Mouse (Mus musculus): ENCODE data around the gene Wee1. TPM values are rescaled to one million over a fixed set of nuclear protein-coding genes. Genes with fewer than 3 reads are reported as not detected.
"Not testable (repeated sequence)": the region's sequence is repeated elsewhere in the genome, so short reads cannot be mapped to it uniquely, and the experiment has no call there.

Wee1 gene
- polyA plus RNA-seq, 1 experiment from 2014 or later = 28.6 TPM

- WGBS = 77% methylated on average over 2 of the region's 2 CpGs
- H3K4me3 ChIP-seq; DNase-seq (ENCODE audit: low spot score); H3K27me3 ChIP-seq (replicated peaks; ENCODE audit: low read depth, poor library complexity, severe bottlenecking); H3K4me1 ChIP-seq; H3K9me3 ChIP-seq; H3K27ac ChIP-seq (replicated peaks): not testable (repeated sequence)
- H3K36me3 ChIP-seq (replicated peaks) = peaks cover 100% of the 10 kb centered on the region
Measured at GRCm38 (mm10) chr7:110132272-110132671, 10.4 kb downstream of the Wee1 start.

DNA sequence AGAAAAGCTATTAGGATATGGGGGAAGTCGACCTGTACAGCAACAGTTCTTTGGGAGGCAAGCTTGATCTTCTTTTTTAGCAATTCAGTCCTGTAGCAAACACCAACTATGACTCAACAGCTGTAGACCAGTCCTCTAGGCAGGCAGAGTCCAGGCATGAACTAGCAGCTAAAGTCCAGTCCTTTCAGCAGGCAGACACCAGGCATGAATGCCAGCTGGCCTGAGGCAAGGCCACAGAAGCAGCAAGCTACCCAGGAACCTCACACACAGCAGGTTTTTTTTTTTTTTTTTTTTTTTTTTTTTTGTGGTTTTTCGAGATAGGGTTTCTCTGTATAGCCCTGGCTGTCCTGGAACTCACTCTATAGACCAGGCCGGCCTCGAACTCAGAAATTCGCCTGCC lies 12.1 kb downstream of the Wee1 start:
- Histone ChIP-seq H3K4me3 (no peak overlapping the region), H3K36me3 (replicated peaks) (peaks cover 100% of the 10 kb centered on the region), H3K27me3 (replicated peaks; ENCODE audit: low read depth, poor library complexity, severe bottlenecking) (no peaks in the 10 kb centered on the region), H3K27ac (replicated peaks) (no peak overlapping the region), H3K4me1 (no peaks in the 10 kb centered on the region), H3K9me3 (no peaks in the 10 kb centered on the region)
- DNase-seq (ENCODE audit: low spot score) = no peak
- WGBS = 89% methylated on average over 5 of the region's 5 CpGs

DNA sequence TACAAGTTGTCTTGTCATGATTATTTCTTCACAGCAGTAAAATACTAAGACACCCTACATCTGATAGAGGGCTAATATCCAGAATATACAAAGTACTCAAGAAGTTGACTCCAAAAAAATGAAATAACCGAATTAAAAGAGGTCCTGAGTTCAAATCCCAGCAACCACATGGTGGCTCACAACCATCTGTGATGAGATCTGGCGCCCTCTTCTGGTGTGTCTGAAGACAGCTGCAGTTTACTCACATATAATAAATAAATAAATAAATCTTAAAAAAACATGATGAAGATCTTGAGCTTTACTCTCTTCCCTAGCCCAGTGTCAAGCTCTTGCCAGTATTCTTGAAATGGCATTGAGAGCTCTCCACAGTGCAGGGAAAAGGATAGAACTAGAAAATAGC lies 16.7 kb downstream of the Wee1 start:
- peaks cover 100% of the 10 kb centered on the region for H3K36me3 ChIP-seq (replicated peaks)
- no peak overlapping the region for H3K27ac ChIP-seq (replicated peaks)
- DNase-seq (ENCODE audit: low spot score) = no peak
- H3K27me3 ChIP-seq (replicated peaks; ENCODE audit: low read depth, poor library complexity, severe bottlenecking) = no peaks in the 10 kb centered on the region
- H3K4me3 ChIP-seq = no peak overlapping the region
- no peaks in the 10 kb centered on the region for H3K9me3 ChIP-seq
- H3K4me1 ChIP-seq = no peaks in the 10 kb centered on the region
- WGBS = 84% methylated on average over 2 of the region's 2 CpGs

DNA sequence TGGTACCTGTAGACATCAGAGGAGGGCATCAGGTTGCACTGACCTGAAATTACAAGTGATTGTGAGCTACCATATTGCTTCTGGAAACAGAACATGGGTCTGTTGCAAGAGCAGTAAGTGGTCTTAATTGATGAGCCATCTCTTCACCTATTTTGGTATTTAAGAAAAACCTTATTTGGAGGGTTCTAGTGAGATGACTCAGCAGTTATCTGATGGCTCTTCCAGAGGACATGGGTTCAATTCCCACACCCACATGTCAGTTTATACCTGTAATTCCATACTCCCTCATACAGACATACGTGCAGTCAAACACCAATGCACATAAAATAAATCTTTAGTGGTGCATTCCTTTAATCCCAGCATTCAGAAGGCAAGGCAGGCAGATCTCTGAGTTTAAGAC lies 22.0 kb downstream of the Wee1 start:
- Histone ChIP-seq H3K27ac (replicated peaks) (no peak overlapping the region), H3K4me3 (no peak overlapping the region), H3K9me3 (no peaks in the 10 kb centered on the region), H3K36me3 (replicated peaks) (peaks cover 89% of the 10 kb centered on the region), H3K4me1 (no peaks in the 10 kb centered on the region), H3K27me3 (replicated peaks; ENCODE audit: low read depth, poor library complexity, severe bottlenecking) (no peaks in the 10 kb centered on the region)
- no peak for DNase-seq (ENCODE audit: low spot score)
- 95% methylated on average over 1 of the region's 1 CpGs for WGBS

DNA sequence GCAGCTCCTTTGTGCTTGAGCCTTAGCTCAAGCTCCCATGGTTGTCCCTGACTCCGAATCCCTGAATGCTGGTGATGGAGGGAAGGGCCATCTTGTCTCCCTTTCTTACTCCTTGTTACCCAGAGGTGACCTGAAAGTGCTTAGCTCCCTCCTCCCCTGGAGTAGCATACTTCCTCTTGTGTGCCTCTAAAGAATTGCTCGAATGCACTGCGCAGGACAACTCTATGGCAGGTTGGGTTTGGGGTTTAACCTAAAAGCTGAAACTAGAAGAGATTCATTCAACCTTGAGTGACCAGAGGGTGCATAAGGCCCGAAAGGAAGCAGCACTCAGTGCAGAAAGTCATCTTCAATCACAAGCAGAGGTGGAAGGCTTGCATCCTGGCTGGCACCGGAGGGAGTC lies 31.0 kb downstream of the Wee1 start:
- Histone ChIP-seq H3K27ac (replicated peaks) (no peak overlapping the region), H3K36me3 (replicated peaks) (peaks cover 3% of the 10 kb centered on the region), H3K4me1 (peaks cover 7% of the 10 kb centered on the region; the same call in 1 of the 2 replicates), H3K27me3 (replicated peaks; ENCODE audit: low read depth, poor library complexity, severe bottlenecking) (no peaks in the 10 kb centered on the region), H3K9me3 (no peaks in the 10 kb centered on the region), H3K4me3 (no peak overlapping the region)
- WGBS = 89% methylated on average over 5 of the region's 5 CpGs
- DNase-seq (ENCODE audit: low spot score) = no peak

DNA sequence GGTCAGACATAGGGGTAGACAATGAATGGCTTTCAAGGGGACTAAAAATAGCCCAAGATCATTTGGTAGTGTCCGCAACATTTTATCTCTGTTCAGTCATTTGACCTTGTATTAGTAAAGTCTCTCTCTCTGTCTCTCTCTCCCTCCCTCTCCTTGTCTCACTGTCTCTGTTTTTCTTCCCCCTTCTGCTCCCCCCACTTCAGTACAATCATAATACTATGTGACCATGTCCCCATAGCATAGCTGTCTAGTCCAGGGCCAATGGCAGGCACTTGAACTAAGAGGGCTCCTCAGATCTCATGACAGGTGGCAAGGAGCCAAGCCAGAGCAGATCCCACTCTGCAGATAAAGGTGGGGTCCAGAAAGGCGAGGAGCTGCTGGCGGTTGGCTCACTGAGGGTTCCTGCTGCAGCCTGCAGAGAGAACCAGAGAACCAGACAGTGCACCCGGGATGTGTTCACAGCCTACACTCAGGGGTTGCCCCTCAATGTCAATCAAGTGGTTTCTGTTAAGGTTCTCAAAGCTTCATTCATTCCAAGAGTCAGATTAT lies 34.9 kb downstream of the Wee1 start:
- Histone ChIP-seq H3K4me3 (no peak overlapping the region), H3K27me3 (replicated peaks; ENCODE audit: low read depth, poor library complexity, severe bottlenecking) (no peaks in the 10 kb centered on the region), H3K9me3 (no peaks in the 10 kb centered on the region), H3K36me3 (replicated peaks) (no peaks in the 10 kb centered on the region), H3K4me1 (peaks cover 7% of the 10 kb centered on the region; the same call in 1 of the 2 replicates), H3K27ac (replicated peaks) (no peak overlapping the region)
- 82% methylated on average over 4 of the region's 4 CpGs for WGBS
- DNase-seq (ENCODE audit: low spot score) = no peak

GRCm38 (mm10) chr7:110157261-110157910 lies 35.5 kb downstream of the Wee1 start:
- no peak overlapping the region for H3K4me3 ChIP-seq
- no peaks in the 10 kb centered on the region for H3K9me3 ChIP-seq
- DNase-seq (ENCODE audit: low spot score) = no peak
- WGBS = 70% methylated on average over 7 of the region's 7 CpGs
- no peaks in the 10 kb centered on the region for H3K36me3 ChIP-seq (replicated peaks)
- no peak overlapping the region for H3K27ac ChIP-seq (replicated peaks)
- peaks cover 7% of the 10 kb centered on the region; the same call in 1 of the 2 replicates for H3K4me1 ChIP-seq
- no peaks in the 10 kb centered on the region for H3K27me3 ChIP-seq (replicated peaks; ENCODE audit: low read depth, poor library complexity, severe bottlenecking)

DNA sequence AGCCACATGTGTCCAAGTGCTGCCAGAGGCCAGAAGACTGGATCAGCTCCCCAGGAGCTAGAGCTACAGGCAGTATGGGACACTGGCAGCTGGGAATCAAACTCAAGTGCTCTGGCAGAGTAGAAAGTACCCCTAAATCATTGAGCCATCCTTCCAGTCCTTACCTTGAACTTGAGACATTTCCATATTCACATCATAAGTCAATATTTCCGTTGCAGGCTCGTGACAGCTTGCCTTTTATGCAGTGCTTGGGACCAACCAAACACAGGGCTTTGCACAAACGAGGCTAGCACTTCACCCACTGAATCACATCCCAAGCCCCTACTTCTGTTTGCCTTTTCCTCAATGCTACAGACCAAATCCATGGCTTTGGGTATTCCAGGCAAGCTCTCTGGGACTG lies 36.2 kb downstream of the Wee1 start:
- Histone ChIP-seq H3K4me3 (no peak overlapping the region), H3K4me1 (peaks cover 7% of the 10 kb centered on the region; the same call in 1 of the 2 replicates), H3K27ac (replicated peaks) (no peak overlapping the region), H3K36me3 (replicated peaks) (no peaks in the 10 kb centered on the region), H3K27me3 (replicated peaks; ENCODE audit: low read depth, poor library complexity, severe bottlenecking) (no peaks in the 10 kb centered on the region), H3K9me3 (no peaks in the 10 kb centered on the region)
- DNase-seq (ENCODE audit: low spot score) = no peak
- 78% methylated on average over 3 of the region's 3 CpGs for WGBS

GRCm38 (mm10) chr7:110160109-110160508 lies 38.3 kb downstream of the Wee1 start:
- not testable (repeated sequence) for DNase-seq (ENCODE audit: low spot score); H3K36me3 ChIP-seq (replicated peaks); H3K27ac ChIP-seq (replicated peaks); H3K4me3 ChIP-seq; H3K9me3 ChIP-seq; H3K27me3 ChIP-seq (replicated peaks; ENCODE audit: low read depth, poor library complexity, severe bottlenecking)
- H3K4me1 ChIP-seq = peaks cover 12% of the 10 kb centered on the region

DNA sequence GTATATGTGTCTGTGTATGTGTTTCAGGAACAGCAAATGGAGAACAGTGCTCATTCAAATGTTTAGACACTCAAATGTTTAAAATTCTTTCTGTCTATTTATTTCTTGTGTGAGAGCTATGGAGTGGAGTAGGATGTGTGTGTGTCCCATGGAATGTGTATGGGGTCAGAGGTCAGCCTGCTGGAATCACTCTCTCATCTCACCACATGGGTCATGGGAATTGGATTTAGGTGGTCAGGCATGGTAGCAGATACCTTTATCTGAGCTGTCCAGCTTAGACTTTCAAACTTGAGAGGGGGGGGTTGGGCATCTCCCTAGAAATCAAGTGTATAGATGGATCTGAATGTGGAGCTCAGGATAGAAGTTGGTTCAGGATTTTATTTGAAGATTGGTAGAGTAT lies 38.8 kb downstream of the Wee1 start:
- DNase-seq (ENCODE audit: low spot score) = no peak
- H3K4me1 ChIP-seq = peaks cover 13% of the 10 kb centered on the region

GRCm38 (mm10) chr7:110163024-110163423 lies 41.2 kb downstream of the Wee1 start:
- Histone ChIP-seq H3K9me3 (no peaks in the 10 kb centered on the region), H3K27me3 (replicated peaks; ENCODE audit: low read depth, poor library complexity, severe bottlenecking) (no peaks in the 10 kb centered on the region), H3K4me3 (no peak overlapping the region), H3K27ac (replicated peaks) (peak overlapping the region; percentile 61), H3K36me3 (replicated peaks) (no peaks in the 10 kb centered on the region), H3K4me1 (peaks cover 6% of the 10 kb centered on the region; the same call in 1 of the 2 replicates)
- 86% methylated on average over 6 of the region's 6 CpGs for WGBS
- DNase-seq (ENCODE audit: low spot score) = no peak

More for the DNA sequence above, 38.8 kb downstream of the Wee1 start:
- Histone ChIP-seq H3K27me3 (replicated peaks; ENCODE audit: low read depth, poor library complexity, severe bottlenecking) (no peaks in the 10 kb centered on the region), H3K9me3 (no peaks in the 10 kb centered on the region), H3K27ac (replicated peaks) (no peak overlapping the region), H3K36me3 (replicated peaks) (no peaks in the 10 kb centered on the region), H3K4me3 (no peak overlapping the region)

DNA sequence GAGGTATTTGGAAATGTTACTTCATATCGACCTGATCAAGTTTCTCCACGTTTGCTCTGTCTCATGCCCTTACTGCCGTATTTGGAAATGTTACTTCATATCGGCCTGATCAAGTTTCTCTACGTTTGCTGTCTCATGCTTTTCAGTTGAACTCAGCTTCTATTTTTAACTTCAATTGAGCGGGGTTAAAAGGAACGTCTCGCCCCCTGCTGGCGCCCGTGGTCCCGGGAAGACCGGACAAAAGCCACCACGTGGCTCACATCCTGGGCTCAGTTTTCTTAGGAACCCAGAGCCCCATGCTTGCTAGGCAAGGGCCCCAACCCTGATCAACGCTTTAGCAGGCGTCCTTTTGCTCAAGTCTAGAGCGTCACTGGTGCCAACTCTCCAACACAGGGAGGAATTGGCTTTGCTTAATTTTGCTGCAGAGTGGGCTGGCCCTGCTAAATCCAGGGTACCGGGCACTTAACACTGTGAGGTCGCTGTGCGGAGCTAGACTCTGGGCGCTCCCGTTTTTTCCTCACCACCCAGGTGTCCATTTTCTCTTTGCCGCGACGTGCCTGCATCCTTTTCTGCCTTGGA lies 42.3 kb downstream of the Wee1 start:
- Histone ChIP-seq H3K4me3 (peak overlapping the region; percentile 65), H3K4me1 (peaks cover 6% of the 10 kb centered on the region; the same call in 1 of the 2 replicates), H3K9me3 (no peaks in the 10 kb centered on the region), H3K36me3 (replicated peaks) (no peaks in the 10 kb centered on the region), H3K27ac (replicated peaks) (peak overlapping the region; percentile 94), H3K27me3 (replicated peaks; ENCODE audit: low read depth, poor library complexity, severe bottlenecking) (no peaks in the 10 kb centered on the region)
- WGBS = under 1% methylated on average over 24 of the region's 24 CpGs
- peak; percentile 92 for DNase-seq (ENCODE audit: low spot score)

GRCm38 (mm10) chr7:110164712-110165122 lies 42.9 kb downstream of the Wee1 start:
- Histone ChIP-seq H3K4me3 (peak overlapping the region; percentile 65), H3K9me3 (no peaks in the 10 kb centered on the region), H3K4me1 (peaks cover 6% of the 10 kb centered on the region; the same call in 1 of the 2 replicates), H3K36me3 (replicated peaks) (no peaks in the 10 kb centered on the region), H3K27me3 (replicated peaks; ENCODE audit: low read depth, poor library complexity, severe bottlenecking) (no peaks in the 10 kb centered on the region), H3K27ac (replicated peaks) (peak overlapping the region; percentile 94)
- peak; percentile 95 for DNase-seq (ENCODE audit: low spot score)
- under 1% methylated on average over 20 of the region's 20 CpGs for whole genome bisulfite sequencing
